Mouse (Mus musculus): Measurements from ENCODE around the gene Dock9.
"Not testable (repeated sequence)": the region's sequence is repeated elsewhere in the genome, so short reads cannot be mapped to it uniquely, and the experiment has no call there.

The Dock9 gene

DNA sequence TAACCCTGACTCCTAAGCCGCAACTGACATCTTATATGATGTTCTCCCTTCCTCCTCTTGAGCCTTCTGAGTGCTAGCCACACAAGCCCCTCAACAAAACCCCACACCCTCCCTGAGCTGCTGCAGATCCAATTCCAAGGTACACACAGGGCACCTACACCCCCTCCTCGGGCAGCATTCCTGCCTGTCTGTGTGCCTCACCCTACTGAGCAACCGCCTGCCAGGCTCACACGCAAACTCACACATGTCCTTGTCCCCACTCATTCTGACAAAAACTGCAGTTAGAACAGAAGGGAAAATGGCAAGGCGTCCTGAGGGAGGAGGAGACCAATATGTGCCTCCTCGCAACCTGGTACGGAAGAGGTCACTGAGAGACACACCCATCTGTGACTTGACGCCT is 60.4 kb downstream of the Dock9 start:
- DNase-seq (ENCODE audit: low read depth, low spot score): no peak

GRCm38 (mm10) chr14:121735678-121736077 is 62.0 kb downstream of the Dock9 start:
- DNase-seq (ENCODE audit: low read depth, low spot score): no peak

DNA sequence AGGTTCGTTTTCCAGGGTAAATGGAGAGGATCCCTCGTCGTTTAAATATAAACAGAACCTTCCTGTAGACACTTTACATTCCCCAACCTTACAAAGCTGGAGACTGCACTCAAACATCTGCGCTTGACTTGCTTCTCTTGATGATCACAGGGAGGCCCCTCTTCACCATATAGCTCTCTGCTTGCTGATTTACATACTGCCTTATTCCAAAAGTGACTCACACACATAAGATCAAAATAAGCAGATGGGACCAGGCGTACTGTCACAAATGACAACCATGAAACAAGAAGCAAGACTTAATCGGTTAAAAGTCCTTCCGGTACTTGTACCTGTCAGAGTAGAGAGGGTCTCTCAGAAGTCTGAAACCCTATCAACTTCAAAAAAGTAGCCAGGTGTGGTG is 63.4 kb downstream of the Dock9 start:
- no peak for DNase-seq (ENCODE audit: low read depth, low spot score)

GRCm38 (mm10) chr14:121733694-121734093 is 63.9 kb downstream of the Dock9 start:
- no peak for DNase-seq (ENCODE audit: low read depth, low spot score)

GRCm38 (mm10) chr14:121732196-121732595 is 65.4 kb downstream of the Dock9 start:
- DNase-seq (ENCODE audit: low read depth, low spot score): no peak

DNA sequence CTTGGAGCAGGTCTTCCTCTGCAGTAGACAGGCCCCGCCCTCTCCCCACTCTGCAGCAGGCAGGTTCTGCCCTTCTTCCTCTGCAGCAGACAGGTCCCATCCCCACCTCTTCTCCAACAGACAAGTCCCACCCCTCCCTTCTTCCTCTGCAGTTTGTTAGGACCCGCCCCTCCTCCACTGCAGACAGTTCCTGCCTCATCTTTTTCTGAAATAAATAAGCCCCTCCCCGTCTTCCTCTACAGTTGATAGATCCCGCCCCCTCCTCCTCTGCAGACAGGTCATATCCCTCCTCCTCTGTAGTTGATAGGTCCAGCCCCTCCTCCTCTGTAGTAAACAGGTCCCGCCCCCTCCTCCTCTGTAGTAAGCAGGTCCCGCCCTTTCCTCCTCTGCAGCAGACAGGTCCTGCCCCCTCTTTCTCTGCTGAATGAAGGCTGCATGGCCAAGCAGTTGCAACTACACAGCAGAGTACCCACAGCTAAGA is 65.9 kb downstream of the Dock9 start:
- peak; percentile 87 for DNase-seq (ENCODE audit: low read depth, low spot score)

DNA sequence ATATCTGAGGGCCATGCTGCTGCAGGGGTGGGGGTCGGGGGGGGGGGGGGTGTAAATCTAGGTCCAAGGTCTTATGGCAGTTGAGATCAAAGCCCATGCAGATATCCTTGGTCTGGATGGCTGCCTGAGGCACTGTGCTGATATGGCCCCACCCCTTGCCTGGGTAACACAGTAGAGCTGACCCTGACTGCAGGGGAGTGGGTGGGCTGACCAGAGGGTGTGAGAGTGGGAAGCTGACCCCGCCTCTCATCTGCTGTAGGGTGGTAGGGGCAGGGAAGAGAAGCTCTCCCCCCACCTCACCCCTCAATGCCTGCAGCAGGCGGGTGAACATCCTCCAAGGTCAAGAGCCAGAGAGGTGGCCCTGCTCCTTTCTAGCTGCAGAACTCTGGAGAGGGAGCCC is 66.7 kb downstream of the Dock9 start:
- no peak for DNase-seq (ENCODE audit: low read depth, low spot score)

- no peak for DNase-seq (ENCODE audit: low read depth, low spot score)
Observed at GRCm38 (mm10) chr14:121727996-121728395, 69.6 kb downstream of the Dock9 start.

GRCm38 (mm10) chr14:121724501-121724900 is 73.1 kb downstream of the Dock9 start:
- no peak for DNase-seq (ENCODE audit: low read depth, low spot score)

DNA sequence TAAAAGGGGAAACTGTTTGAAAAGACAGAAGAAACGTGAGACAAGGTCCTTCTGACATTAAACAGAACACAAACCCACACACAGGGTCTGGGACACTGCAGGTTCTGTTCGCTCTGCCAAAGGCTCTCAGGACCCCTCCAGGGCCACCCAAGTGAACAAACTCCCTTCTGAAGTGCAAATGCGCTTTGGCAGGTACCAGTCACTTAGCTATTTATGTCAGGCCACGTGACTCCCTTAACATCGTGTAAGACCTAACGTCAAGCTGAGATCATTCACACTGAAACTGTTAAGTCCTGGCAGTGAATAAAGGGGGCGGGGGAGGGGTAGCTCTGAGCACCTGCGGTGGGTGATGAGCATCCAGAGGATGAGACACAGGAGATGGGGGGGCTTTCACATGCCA is 74.9 kb downstream of the Dock9 start:
- no peak for DNase-seq (ENCODE audit: low read depth, low spot score)

DNA sequence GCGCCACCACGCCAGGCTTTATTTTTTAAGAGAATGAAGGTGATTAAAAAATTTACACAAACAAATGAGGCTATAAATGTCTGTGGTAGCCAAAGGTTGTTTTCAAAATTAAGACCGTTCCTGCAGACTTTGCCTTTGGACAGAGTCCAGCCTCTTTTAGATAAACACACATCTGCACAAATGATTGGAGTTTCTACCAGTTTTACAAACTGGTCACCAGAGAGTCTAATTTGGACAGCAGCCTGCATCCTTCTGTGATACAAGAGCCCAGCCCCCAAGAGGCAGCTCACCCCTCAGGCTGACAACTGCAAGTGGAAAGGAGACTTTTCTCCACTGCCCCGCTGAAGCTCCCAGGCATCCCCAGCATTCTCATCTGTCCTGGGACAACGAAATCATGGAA is 76.2 kb downstream of the Dock9 start:
- DNase-seq (ENCODE audit: low read depth, low spot score): no peak

- DNase-seq (ENCODE audit: low read depth, low spot score): no peak
Observed at GRCm38 (mm10) chr14:121719638-121720601, 77.7 kb downstream of the Dock9 start.

DNA sequence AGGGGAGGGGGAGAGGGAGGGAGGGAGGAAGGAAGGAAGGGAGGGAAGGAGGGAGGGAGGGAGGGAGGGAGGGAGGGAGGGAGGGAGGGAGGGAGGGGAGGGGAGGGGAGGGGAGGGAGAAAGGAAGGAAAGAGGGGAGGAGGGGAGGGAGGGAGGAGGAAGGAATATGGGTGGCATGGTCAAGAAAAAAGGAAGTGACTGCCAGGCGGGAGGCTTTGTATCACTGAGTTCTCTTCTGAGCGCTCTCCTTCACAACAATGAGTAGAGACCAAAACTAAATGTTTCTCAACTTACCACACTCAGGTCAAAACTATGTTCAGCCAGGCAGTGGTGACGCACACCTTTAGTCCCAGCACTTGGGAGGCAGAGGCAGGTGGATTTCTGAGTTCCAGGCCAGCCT is 82.8 kb downstream of the Dock9 start:
- DNase-seq (ENCODE audit: low read depth, low spot score): not testable (repeated sequence)

GRCm38 (mm10) chr14:121714268-121714667 is 83.4 kb downstream of the Dock9 start:
- no peak for DNase-seq (ENCODE audit: low read depth, low spot score)

DNA sequence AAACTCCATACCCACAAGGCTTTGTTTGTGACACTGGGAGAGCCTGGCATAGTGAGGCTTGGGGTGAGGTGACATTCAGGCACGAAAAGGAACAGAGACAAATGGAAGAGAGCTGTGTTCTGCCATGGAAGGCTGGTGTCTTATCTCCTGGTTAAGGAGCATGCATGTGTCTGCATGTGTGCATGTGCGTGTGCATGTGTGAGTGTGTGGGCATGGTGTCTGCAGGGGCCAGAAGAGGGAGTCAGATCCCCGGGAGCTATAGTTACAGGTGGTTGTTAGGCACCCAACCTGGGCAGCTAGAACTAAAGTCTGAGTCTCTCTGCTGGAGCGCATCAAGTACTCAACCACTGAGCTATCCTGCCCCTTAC is 83.8 kb downstream of the Dock9 start:
- no peak for DNase-seq (ENCODE audit: low read depth, low spot score)

DNA sequence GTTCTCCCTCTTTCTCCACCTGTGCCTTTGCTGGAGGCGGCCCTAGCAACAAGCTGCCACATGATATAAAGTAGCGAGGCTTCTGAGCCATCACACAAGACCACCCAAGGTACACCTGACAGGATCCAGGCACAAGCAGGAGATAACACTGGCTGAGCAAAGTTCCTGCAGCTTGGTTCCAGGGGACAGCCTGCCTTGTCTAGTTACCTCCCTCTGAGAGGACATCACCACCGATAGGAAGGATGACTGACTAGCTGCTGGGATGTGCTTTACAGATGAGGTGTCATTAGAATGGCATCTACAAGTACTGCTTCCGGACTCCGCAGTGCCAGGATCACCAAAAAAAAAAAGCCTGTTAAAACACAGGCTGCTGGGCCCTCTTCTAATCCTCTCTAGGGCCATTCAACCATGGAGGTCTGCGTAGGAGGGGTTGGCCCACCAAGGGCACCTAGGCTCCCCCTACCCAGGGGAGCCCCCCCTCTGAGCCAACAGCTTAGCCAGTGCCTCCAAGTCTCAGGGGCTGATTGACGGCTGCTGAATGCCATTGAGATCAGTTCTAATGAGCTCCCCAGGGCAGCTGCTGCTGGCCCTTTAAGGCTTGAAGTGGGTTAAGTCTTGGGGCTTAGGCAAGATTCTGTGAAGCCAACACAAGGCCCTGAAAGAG is 84.3 kb downstream of the Dock9 start:
- DNase-seq (ENCODE audit: low read depth, low spot score): no peak

DNA sequence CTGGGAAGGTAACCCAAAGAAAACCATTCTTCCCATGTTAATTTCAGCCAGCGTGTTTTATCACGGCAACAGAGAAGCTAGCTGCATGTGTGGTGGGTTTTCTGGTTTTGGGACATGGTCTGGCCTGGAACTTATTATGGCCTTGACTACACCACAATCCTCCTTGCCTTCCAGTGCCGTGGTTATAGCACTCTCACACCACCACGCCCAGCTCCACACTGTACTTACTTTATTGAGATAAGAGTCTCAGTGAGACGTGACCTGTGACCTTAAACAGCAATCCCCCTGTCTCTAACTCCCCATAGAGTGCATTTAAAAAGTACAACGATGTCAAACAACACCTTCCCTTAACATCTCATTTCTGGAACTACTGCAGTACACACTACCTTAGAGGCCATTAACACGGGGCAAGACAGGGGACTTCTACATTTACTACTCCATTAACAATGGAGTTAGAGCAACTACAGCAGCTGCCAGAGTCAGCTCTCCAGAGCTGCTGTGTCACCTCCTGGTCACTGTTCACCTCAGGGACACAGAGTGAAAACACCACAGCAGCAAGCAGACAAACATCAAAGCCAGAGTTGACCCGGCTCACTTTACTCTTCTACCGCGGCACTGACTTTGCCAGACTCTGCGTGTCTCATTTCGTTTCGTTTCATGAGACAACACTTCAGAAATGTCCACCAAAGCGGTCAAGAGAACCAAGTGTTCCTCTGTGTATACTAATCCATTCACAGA is 86.4 kb downstream of the Dock9 start:
- no peak for DNase-seq (ENCODE audit: low read depth, low spot score)

- DNase-seq (ENCODE audit: low read depth, low spot score): no peak
Observed at GRCm38 (mm10) chr14:121710130-121710529, 87.5 kb downstream of the Dock9 start.

DNA sequence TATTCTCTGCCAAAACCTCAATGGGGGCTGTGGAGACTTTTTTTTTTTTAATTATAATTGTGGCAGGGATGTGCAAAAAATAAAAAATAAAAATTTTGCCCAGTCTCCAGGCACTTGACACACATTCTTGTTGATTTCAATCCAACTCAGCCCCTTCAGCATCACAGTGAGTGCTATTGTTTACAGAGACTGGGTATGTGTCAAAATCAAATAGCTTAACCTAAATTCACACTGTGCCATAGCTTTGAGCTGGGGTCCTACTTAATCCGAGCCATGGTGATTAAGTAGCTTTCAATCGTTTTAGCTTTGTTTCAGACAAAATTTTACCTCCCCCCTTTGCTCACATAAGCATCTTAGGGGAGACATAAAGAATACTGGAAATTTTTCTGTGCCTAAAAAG is 89.4 kb downstream of the Dock9 start:
- no peak for DNase-seq (ENCODE audit: low read depth, low spot score)

DNA sequence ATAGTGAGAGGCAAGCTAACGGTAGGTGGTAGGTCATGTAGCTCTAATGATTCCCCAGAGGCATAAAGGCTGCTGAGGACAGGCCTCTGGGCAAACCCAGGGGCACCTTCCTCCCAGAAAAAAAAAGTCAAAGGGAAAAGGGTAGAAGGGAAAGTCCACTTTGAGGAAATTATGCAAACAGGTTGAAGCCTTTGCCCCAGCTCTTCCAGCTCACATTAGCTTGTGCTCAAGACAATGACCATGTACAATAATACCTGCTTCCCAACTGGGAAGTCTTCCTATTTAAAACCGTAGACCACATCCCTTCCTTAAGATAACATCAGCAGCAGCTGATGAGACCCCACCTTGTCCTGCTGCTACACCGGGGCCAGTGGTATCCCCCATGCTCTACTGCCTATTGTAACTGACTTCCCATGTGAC is 91.1 kb downstream of the Dock9 start:
- no peak for DNase-seq (ENCODE audit: low read depth, low spot score)

GRCm38 (mm10) chr14:121705644-121706043 is 92.0 kb downstream of the Dock9 start:
- no peak for DNase-seq (ENCODE audit: low read depth, low spot score)

GRCm38 (mm10) chr14:121702534-121702933 is 95.1 kb downstream of the Dock9 start:
- no peak for DNase-seq (ENCODE audit: low read depth, low spot score)
